Mouse (Mus musculus): ENCODE measurements around the gene Aoc3. TPM values are rescaled to one million over a fixed set of nuclear protein-coding genes. Genes with fewer than 3 reads are reported as not detected.
A peak's percentile ranks its signal among the peaks of the same experiment; 100 is the strongest.
"Not testable (repeated sequence)": the region's sequence is repeated elsewhere in the genome, so short reads cannot be mapped to it uniquely, and the experiment has no call there.

Gene Aoc3
- 1 to 10 TPM; 5.3 to 9.6 TPM for total RNA-seq (2021)
- long read RNA-seq, experiment 1, full-length matches to known transcripts = 4 of 4 reads
- long read RNA-seq, experiment 1, partial matches to known transcripts = 0 of 4 reads
- long read RNA-seq, experiment 1, other reads (novel, unspliced or antisense) = 0 of 4 reads
- long read RNA-seq, experiment 2, full-length matches to known transcripts = 2 of 5 reads
- long read RNA-seq, experiment 2, partial matches to known transcripts = 2 of 5 reads
- long read RNA-seq, experiment 2, other reads (novel, unspliced or antisense) = 1 of 5 reads

- DNase-seq (ENCODE audit: low spot score) = peak; percentile 48
These were observed at the start of gene Aoc3 for GRCm38 (mm10) chr11:101330371-101330924. Aoc3 (plus strand) TSS chr11:101330605.

DNA sequence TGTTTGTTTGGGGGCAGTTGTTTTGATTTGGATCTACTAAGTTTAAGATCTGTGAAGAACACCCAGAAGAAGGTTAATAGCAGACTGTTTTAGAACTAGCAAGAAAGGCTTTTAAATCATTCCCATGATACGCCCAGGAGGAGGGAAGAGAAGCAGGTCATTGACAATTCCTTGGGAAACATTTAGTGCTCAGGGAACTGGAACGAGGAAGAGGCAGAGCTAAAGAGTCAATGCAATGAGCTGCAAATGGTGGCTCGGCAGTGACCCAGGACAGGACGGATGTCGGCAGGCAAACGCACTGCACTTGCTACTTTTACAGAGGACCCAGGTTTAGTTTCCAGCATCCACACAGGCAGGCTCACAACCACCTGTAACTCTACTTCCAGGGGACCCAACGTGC is 49.6 kb upstream of the Aoc3 start:
- DNase-seq (ENCODE audit: low spot score) = no peak

DNA sequence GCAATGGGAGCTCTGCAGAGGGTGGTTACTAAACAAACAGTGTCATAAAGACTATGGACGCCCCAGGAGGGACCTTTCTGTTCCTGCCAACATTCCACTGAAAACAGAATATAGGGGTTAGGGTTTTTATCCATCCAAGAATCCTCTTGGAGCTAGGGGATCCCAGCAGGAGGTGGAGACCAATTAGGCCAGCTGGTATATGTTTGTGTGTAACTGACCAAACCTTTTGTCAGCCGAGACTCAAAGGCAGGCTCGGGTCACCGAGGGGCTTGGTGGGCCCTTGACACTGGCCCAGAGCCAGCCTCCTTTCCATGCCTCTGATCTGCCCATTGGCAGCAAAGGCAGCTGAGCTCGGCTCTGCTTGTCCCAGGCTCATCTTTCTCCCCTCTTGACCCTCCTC is 47.5 kb upstream of the Aoc3 start:
- DNase-seq (ENCODE audit: low spot score) = no peak

DNA sequence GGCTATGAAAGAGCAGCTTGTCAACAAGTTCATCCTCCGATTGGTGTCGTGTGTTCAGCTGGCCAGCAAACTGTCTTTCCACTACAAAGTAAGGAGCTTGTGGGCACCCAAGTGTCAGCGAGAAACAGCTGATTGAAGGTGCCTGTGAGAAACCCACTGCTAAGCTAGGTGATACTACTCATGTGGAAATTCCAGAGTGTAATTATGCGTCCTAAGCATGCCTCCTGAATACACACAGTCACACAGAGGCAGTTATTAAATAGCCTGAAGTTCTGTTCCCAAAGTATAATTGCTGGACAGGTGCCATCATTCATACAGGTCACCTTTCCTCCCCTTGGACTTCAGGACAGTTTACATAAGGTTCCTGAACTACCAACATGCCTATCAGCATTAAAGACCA is 46.6 kb upstream of the Aoc3 start:
- DNase-seq (ENCODE audit: low spot score) = no peak

DNA sequence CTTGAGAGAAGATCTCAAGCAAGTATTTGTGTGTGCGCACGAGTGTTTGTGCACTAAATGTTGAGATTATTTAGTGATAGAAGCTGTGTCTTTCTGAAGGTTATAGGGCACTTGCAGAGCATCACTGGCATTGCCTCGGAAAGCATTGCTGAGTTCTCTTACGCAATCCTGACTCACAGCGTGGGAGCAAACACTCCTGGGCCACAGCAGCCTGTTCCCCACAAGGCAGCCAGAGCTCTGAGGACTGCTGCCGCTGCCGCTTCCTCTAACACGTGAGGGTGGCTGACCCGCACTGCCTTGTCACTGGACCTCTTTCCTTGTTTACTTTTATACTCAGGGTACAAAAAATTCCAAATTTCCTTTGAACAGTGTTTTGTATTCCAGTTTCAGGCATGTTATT is 43.1 kb upstream of the Aoc3 start:
- no peak for DNase-seq (ENCODE audit: low spot score)

GRCm38 (mm10) chr11:101291231-101291630 is 39.2 kb upstream of the Aoc3 start:
- no peak for DNase-seq (ENCODE audit: low spot score)

DNA sequence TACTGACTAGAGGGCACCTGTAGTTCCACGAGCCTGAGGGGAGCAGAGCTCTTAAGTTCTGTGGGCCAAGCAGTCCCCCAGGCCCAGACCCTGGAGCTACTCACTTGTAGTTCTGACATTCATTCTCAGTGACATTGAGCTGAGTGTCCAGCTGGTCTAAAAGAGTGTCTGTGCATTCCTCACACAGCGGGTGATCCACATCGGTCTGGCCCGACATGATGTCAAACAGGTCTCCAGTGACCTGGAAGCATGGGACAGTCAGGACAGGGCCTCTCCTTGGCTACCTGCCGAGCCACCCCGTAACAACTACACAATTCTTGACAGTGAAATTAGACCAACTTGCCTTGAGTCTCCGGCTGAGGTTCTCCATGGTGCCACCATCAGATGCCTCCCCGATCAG is 35.2 kb upstream of the Aoc3 start:
- no peak for DNase-seq (ENCODE audit: low spot score)

- no peak for DNase-seq (ENCODE audit: low spot score)
These were observed 29.5 kb upstream of the Aoc3 start for GRCm38 (mm10) chr11:101300881-101301280.

DNA sequence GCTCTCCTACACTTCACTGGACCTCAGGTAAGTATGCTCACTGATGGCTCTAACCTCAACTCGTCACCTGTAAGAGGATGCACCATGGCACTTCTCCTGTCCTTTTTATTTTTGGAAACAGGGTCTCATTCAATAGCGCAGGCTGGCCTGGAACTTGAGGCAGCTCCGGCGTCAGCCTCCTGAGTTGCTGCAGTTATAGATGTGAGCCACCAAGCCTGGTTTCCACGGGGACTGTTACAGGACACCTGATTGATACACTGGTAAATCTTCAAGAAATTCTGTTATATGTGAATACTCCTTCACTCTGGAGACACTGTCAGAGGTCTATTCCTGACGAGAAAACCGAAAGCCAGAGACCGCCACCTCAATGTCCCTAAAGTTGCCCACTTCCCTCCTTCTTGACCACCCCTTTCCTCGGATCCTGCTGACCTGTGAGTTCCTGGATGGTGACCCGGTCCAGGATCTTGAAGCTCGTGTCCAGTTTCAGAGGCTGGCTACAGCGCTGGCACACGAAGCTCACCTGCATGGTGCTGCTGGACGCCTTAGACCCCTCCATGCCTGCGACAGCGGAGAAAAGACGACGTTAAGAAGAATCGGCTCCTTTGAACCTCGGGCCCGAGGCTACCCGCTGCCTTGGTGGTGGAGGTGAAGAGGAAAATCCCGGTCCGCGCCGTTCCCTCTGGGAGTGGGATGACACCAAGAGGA is 29.0 kb upstream of the Aoc3 start:
- DNase-seq (ENCODE audit: low spot score) = no peak

DNA sequence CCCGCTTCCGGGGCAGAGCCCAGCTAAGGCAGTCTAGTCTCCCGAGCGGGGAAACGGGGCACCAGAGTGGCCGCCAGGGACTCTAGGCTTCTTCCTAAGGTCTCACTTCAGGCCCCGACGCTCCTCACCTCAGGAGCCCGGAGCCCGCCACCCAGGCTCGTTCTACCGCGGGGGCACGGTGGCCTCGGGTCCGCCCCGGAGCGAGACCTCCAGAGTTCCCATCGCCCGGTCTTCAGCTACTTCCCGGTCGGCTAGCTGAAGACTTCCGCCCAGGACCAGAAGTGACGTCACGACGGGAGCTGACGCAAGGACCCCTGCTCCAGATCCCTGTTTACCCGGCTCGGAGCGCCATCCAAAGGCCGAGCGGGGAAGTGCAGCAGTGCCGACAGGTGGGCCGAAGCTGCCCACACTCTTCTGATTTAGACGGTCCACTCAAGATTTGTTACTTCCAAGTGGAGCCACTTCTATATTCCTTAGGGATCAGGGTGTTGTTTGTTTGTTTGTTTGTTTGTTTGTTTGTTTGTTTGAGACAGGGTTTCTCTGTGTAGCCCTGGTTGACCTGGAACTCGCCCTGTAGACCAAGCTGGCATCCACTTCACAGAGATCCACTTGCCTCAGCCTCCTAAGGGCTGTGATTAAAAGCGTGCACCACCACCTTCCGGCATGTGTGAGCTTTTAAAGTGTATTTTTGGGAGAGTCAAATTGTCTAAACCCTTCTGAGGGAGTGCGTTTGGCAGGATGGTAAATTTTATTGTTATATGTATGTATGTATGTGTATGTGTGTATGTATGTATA is 28.2 kb upstream of the Aoc3 start, which contains the start of gene Becn1:
Gene Becn1, minus strand, starts transcription at position 283 of the 795 bp plus-strand sequence.
- DNase-seq (ENCODE audit: low spot score) = peak; percentile 96

GRCm38 (mm10) chr11:101307744-101308143 is 22.7 kb upstream of the Aoc3 start:
- DNase-seq (ENCODE audit: low spot score) = no peak

DNA sequence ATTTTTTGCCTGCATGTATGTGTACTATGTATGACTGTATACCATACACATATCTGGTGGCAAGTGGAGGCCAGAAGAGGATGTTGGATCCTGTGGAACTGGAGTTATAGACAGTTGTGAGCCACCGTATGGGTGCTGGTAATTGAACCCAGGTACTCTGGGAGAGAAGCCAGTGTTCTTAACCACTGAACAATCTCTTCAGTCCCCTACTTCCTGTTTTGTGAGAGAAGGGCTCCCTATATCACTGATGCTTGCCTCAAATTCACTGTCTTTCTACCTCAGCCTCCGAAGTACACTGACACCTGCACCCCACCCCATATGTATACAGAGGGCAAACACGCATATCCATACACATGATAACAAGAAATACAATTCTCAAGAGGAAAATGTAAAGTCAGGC is 19.3 kb upstream of the Aoc3 start:
- no peak for DNase-seq (ENCODE audit: low spot score)

DNA sequence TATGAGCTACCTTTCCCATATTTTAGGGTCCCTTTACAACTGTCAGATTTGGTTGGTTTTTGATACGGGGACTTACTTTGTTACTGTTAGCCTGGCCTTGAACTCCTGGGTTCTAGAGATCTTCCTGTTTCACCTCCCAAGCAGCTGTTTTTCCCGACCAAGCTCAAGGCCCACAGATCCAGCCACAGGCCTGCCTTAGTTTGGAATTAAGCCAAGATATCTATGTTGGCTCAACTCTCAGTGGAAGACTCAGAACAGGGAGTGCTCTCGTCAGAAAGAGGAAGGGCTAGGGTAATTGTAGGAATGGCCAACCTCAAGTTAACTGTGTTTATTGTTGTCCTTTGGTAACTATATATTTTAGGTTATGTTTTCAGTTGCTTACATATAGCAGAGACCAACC is 18.3 kb upstream of the Aoc3 start:
- DNase-seq (ENCODE audit: low spot score) = no peak

- DNase-seq (ENCODE audit: low spot score) = no peak
These were observed 15.8 kb upstream of the Aoc3 start for GRCm38 (mm10) chr11:101314567-101314966.

DNA sequence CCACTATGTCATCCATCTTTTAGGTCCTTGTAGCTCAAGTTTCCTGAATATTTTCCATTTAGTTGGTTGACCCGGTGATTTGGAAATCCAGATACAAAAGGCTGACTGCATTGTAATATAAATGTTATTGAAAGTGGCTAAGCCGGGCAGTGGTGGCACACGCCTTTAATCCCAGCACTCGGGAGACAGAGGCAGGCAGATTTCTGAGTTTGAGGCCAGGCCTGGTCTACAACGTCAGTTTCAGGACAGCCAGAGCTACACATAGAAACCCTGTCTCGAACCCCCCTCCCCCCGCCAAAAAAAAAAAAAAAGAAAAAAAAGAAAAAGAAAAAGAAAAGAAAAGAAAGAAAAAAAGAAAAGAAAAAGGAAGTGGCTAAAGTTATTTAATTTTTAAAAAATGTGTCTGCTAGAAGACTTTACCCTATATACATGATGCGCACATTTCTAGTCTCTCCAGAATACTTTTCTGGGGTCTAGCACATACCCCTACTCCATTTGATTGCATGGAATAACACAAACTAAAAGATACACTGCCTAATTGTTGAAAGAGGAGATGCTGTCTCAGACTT is 15.2 kb upstream of the Aoc3 start:
- DNase-seq (ENCODE audit: low spot score) = no peak

DNA sequence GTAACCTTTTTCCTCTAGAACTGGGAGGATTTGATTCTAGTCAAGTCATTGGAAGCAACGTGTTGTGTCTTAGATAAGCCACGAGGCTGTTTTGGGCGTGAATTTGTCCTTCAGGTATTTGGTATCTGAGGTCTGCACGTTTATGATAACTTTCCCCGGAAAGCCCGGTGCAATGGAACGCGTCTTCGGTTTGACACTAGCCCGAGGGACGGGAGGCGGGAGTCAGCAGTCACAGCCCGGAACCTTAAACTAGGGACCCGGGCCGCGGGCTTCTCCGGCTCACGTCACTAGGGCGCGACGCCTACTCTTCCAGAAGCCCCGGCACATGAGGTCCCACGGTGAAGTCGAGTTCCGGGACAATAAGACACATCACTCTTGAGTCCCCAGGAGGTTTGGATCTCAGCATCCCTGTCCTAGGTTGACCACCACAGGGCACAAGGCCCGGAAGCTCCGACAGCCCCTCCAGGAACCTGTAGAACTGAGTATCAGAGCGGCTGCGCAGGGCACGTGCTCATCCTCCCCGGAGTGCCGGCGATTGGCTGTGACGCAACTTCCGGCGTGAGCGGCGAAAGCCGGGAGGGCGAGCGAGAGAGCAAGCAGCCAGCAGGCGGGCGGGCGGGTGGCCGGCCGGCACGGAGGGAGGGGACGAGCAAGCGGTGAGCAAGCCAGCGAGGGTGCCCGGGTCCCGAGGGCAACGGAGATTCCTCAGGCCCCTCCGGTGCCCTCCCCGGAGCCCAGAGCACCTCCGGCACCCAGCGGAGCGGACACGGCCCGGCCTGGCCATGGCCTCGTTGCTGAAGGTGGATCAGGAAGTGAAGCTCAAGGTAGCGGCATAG is 14.5 kb upstream of the Aoc3 start, which contains the start of gene Psme3:
Gene Psme3, plus strand, starts transcription at position 549 of the 836 bp plus-strand sequence.
- peak; percentile 93 for DNase-seq (ENCODE audit: low spot score)

GRCm38 (mm10) chr11:101316501-101316917 is 13.9 kb upstream of the Aoc3 start:
- peak; percentile 13 for DNase-seq (ENCODE audit: low spot score)

DNA sequence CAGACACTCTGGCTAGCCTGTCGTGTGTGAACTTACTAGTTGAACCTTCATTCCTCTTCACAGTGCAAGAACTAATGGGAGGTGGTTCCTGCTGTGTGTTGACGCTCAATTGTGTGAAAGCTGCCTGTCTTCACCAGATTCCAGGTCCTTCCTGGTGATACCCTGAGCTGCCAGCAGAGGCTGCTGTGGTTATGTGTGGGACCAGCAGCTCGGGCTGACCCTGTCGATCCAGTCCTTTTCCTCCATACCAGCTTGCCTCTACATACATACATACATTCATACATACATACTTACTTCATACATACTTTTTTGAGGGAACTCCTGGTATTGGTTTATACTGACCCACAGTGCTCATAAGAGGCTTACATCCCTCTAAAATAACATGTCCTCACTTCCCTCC is 6.8 kb upstream of the Aoc3 start:
- DNase-seq (ENCODE audit: low spot score) = peak; percentile 69

DNA sequence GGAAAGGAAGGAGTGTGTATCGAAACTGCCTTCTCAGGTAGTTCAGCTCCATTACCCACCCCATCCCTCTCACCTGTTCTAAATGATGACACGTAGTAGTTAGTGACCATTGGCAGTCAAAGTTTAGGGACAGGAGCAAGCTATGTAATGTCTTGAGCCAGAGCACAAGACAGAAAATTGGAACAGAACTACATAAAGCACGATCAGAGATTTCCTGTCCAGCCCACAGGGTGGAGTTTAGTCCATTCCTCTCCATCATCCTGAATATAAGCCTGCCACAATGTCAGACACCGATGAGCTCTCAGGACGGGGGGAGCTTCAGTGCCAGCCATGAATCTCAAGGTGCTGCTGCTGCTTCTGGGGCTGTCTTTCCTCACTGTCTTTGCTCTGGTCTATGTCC is 5.6 kb upstream of the Aoc3 start, which contains the start of gene Aoc2:
Gene Aoc2, plus strand, starts transcription at position 301 of the 400 bp plus-strand sequence.
- DNase-seq (ENCODE audit: low spot score) = no peak

- not testable (repeated sequence) for DNase-seq (ENCODE audit: low spot score)
These were observed 5.2 kb upstream of the Aoc3 start for GRCm38 (mm10) chr11:101325201-101325600.

Measured in gastrocnemius, adult 18-20 months (tissue).